Mouse (Mus musculus) neural tube, embryonic 11.5 days (tissue): ENCODE results near the gene Gtpbp2. TPM values are rescaled to one million over a fixed set of nuclear protein-coding genes. Genes with fewer than 3 reads are reported as not detected.
A peak's percentile ranks its signal among the peaks of the same experiment; 100 is the strongest.

ENCODE experiments used
- ATAC-seq: fragments of 200-750 bp; cut with Nextera tagmentation; 2 replicates; pipeline ENCODE4 v1.8.0; 2017; ENCODE audit warnings: moderate number of reproducible peaks, mild to moderate bottlenecking, moderate TSS enrichment, moderate library complexity; ENCODE audit not compliant: insufficient read depth, low FRiP score, low TSS enrichment
- DNase-seq: peaks from one replicate; pipeline ENCODE4 v3.0.0-alpha.2; 2015; ENCODE audit warnings: low spot score
- H3K27ac ChIP-seq: fragments of 300-500 bp; sonication (generic); 2 replicates; pipeline ENCODE4 v1.5.1; 2014; ENCODE audit warnings: low read depth, mild to moderate bottlenecking, low read length
- H3K27me3 ChIP-seq: fragments of 300-500 bp; sonication (generic); 2 replicates; pipeline ENCODE4 v1.6.1; 2014; ENCODE audit warnings: mild to moderate bottlenecking, low read length, mixed read lengths; ENCODE audit not compliant: control insufficient read depth, insufficient read depth
- H3K36me3 ChIP-seq: fragments of 300-500 bp; sonication (generic); 2 replicates; pipeline ENCODE4 v1.6.1; 2014; ENCODE audit warnings: mild to moderate bottlenecking, low read length, moderate library complexity, mixed read lengths; ENCODE audit not compliant: control insufficient read depth, insufficient read depth
- H3K4me1 ChIP-seq: fragments of 300-500 bp; sonication (generic); 2 replicates; pipeline ENCODE4 v1.6.1; 2014; ENCODE audit warnings: low read length, mixed read lengths; ENCODE audit not compliant: control insufficient read depth, insufficient read depth
- H3K4me2 ChIP-seq: fragments of 300-500 bp; sonication (generic); 2 replicates; pipeline ENCODE4 v1.6.1; 2014; ENCODE audit warnings: low read depth, mild to moderate bottlenecking, moderate library complexity
- H3K4me3 ChIP-seq: fragments of 300-500 bp; sonication (generic); 2 replicates; pipeline ENCODE4 v1.5.1; 2014; ENCODE audit warnings: low read depth, low read length
- H3K9ac ChIP-seq: fragments of 300-500 bp; sonication (generic); 2 replicates; pipeline ENCODE4 v1.6.1; 2014; ENCODE audit warnings: mild to moderate bottlenecking, low read length
- H3K9me3 ChIP-seq: fragments of 300-500 bp; sonication (generic); 2 replicates; pipeline ENCODE4 v1.6.1; 2016; ENCODE audit warnings: low read length; ENCODE audit not compliant: control insufficient read depth
- WGBS: fragments of 180-500 bp; shearing (Covaris S2); extraction: QIAGEN DNeasy Blood & Tissue Kit; methylation state at CpG from one replicate; pipeline ENCODE4 v1.1.7; 2014; 5-methylcytosine and 5-hydroxymethylcytosine counted together
- polyA plus RNA-seq: library from polyadenylated mRNA; unstranded; fragments of >200 nt; fragmentation: Nextera tagmentation; extraction: Ambion mirVana; gene quantifications from 2 replicates; pipeline ENCODE4 v1.2.1, GENCODE M21; 2014

Gene Gtpbp2
- polyA plus RNA-seq, 1 experiment from 2014 or later: 27.3 TPM

- Histone ChIP-seq H3K4me3 (peak within 1 kb of the TSS; percentile 46), H3K9ac (peak within 1 kb of the TSS; percentile 41), H3K4me1 (peaks cover 7% of the 10 kb centered on the region; the same call in 1 of the 2 replicates), H3K36me3 (peaks cover 5% of the 10 kb centered on the region; the same call in 1 of the 2 replicates), H3K9me3 (no peaks in the 10 kb centered on the region), H3K27me3 (no peaks in the 10 kb centered on the region), H3K4me2 (peak within 1 kb of the TSS; percentile 82), H3K27ac (no peak within 1 kb of the TSS)
- 9% methylated on average over 37 of the region's 37 CpGs for WGBS
- ATAC-seq (peak; percentile 85), DNase-seq (peak; percentile 82)
These were observed 17.0 kb upstream of the Gtpbp2 start, which contains the start of gene Rsph9 for GRCm38 (mm10) chr17:46143578-46144423. Gene Rsph9 (minus strand): TSS chr17:46144216.

DNA sequence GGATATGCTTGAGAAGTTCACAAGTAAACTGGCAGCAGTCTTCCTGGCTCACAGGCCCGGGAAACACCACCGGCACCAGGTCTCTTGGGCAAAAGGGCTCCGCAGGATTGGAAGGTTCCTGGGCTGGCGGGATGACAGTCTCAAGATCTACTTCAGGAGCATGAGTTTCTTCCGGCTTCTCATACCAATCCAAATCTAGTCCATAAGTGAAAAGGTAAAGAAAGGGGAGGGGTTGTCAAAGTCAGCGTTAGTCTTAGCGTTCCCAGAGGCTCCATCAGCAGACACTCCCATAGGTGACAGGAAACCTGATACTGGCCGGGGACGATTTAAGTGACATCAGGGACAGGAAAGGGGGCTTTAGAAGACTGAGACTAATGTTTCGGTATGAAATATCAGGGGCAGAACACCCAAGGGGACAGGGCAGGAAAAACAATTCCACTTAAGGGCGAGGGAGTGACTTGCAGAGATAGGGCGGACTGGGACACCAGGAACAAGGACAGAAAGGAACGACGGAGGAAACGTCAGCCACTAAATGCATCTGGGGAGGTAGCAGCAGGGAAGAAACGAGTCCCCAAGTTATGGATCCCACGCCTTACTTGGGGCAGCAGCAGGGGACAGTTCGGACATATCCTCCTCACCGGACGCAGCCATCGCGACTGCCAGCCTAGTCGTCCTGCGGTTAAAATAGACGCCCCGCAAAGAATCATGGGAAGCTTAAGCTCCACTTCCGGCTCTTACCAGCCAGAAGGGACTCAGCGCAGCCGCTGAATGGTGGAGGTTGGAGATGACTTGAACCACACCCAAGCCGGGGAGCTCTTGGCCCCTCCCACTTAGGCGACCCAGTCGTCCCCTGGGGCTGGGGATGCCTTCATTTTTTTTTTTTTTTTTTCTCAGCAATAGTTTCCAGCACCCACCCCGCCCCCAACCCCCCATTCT lies 7.7 kb upstream of the Gtpbp2 start, which contains the start of gene Mad2l1bp:
Gene Mad2l1bp (minus strand): TSS at position 707 of the 936 bp plus-strand sequence.
- H3K27ac ChIP-seq: 0 out of 2 replicates have a peak within 1 kb of the TSS, but pooled peaks have one; percentile 44

DNA sequence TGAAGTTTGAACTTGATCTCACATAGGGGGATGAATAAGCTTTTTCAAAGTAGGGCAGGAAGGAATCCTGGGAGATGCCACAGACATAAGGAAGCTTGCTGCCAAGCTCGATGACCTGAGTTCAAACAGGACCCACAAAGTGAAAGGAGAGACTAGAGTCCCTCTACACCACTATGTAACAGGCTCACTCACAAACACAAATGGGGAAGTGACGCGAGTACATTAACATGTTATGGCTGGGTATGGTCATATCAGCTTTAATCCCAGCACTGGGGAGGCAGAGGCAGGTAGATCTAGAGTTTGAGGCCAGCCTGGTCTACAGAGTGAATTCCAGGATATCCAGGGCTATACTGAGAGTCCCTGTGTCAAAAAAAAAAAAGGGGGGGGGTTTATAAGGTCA lies 6.5 kb upstream of the Gtpbp2 start:
- Histone ChIP-seq H3K36me3 (no peaks in the 10 kb centered on the region), H3K27me3 (no peaks in the 10 kb centered on the region), H3K4me3 (no peak overlapping the region), H3K4me1 (peaks cover 5% of the 10 kb centered on the region), H3K27ac (no peak overlapping the region), H3K9me3 (no peaks in the 10 kb centered on the region), H3K9ac (no peak overlapping the region), H3K4me2 (no peak overlapping the region)
- DNase-seq (no peak), ATAC-seq (no peak)
- WGBS: 97% methylated on average over 3 of the region's 3 CpGs

More for the DNA sequence above, 7.7 kb upstream of the Gtpbp2 start, which contains the start of gene Mad2l1bp:
- Histone ChIP-seq H3K9me3 (no peaks in the 10 kb centered on the region), H3K4me2 (peak within 1 kb of the TSS; percentile 86), H3K36me3 (peaks cover under 1% of the 10 kb centered on the region; the same call in 1 of the 2 replicates), H3K27me3 (no peaks in the 10 kb centered on the region), H3K4me1 (peaks cover 5% of the 10 kb centered on the region), H3K9ac (peak within 1 kb of the TSS; percentile 78), H3K4me3 (peak within 1 kb of the TSS; percentile 62)
- DNase-seq: peak; percentile 88
- 9% methylated on average over 33 of the region's 33 CpGs for WGBS
- peak; percentile 95 for ATAC-seq

DNA sequence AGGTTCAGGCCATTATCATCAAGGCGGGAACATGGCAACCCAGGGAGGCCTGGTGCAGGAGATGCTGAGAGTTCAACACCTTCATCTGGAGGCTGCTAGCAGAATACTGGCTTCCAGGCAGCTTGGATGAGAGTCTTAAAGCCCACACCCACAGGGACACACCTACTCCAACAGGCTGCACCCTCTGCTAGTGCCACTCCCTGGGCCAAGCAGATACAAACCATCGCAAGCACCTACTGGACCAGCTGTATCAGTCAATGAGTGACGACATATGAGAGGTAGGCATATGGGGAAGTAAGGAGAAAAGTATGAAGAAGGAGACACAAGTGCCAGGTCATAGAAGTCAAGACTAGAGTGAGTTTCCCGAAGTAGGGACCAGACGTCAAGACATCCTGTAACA lies 4.2 kb upstream of the Gtpbp2 start:
- no peak overlapping the region for H3K27ac ChIP-seq
- no peak overlapping the region for H3K4me2 ChIP-seq
- no peak overlapping the region for H3K4me3 ChIP-seq
- WGBS: 88% methylated on average over 5 of the region's 5 CpGs
- no peaks in the 10 kb centered on the region for H3K9me3 ChIP-seq
- DNase-seq (no peak), ATAC-seq (no peak)
- H3K4me1 ChIP-seq: peaks cover 10% of the 10 kb centered on the region
- no peak overlapping the region for H3K9ac ChIP-seq
- no peaks in the 10 kb centered on the region for H3K36me3 ChIP-seq
- H3K27me3 ChIP-seq: no peaks in the 10 kb centered on the region

DNA sequence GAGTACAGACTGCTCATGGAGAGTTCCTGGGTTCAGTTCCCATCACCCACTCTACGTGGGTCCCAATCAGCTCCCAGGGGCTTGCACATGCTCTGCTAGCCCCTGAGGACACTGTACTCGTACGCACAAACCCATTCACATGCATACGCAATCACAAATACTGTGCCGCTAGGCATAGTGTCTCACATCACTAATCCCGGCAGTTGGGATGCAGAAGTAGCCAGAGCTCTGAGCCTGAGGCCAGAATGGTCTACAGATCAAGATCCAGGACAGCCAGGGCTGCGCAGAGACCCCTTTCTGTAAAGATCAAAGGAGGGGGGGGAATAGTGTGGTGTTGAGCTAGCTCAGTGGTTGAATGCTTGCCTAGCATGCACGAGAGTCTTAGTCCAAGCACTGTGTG lies 3.7 kb upstream of the Gtpbp2 start:
- Histone ChIP-seq H3K36me3 (no peaks in the 10 kb centered on the region), H3K27me3 (no peaks in the 10 kb centered on the region), H3K27ac (no peak overlapping the region), H3K9me3 (no peaks in the 10 kb centered on the region), H3K4me1 (peaks cover 11% of the 10 kb centered on the region), H3K9ac (no peak overlapping the region), H3K4me3 (no peak overlapping the region), H3K4me2 (no peak overlapping the region)
- ATAC-seq: no peak
- DNase-seq: no peak
- 87% methylated on average over 8 of the region's 8 CpGs for WGBS

DNA sequence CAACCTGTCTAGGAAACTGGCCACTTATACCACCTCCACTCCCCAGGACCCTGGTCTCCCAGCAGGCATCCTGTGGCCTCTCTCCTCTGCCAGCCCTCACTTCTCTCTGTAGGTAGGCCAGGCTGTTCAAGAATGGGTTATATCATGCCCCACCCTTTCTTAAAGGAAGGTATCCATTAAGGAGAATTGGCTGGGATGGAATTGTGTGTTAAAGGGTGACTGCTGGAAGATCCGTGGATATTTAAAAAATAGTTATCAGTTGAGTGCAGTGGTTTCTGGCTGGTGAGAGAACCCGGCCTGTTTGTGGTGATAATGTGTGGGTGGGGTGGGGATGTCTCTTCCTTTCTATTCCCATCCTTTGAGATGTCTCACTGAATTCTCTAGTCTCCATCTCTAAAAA lies 1.6 kb upstream of the Gtpbp2 start:
- Histone ChIP-seq H3K9me3 (no peaks in the 10 kb centered on the region), H3K4me2 (no peak overlapping the region), H3K9ac (no peak overlapping the region), H3K27me3 (no peaks in the 10 kb centered on the region), H3K27ac (no peak overlapping the region), H3K4me3 (no peak overlapping the region), H3K36me3 (no peaks in the 10 kb centered on the region; the same call in 1 of the 2 replicates), H3K4me1 (peaks cover 9% of the 10 kb centered on the region)
- WGBS: 70% methylated on average over 2 of the region's 2 CpGs
- ATAC-seq: no peak
- no peak for DNase-seq

DNA sequence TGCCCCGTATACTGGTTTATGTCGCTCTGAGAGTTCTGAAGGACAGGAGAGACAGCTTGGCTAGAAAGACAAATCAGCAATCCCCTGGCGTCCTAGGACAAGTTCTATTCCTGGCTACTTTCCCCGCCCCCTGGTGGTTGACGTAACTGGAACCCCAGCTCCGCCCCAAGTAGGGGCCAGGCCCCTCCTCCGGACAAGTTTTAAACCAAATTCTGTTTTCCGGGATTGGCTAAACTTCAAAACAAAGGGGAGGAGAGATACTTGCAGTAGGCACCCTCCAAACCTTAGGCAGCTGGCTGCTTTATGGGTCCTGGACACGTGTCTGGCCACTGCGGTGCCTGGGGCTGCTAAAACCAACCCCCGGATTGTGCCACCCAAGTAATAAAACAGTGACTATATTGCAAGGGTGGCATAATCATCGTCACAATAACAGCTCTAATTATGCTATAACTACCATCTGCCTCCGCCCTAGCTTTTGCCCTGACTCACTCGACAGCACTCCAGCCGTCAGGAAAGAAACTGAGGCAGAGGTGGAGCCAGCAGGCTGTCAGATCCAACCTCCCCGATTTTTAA lies 656 bp upstream of the Gtpbp2 start:
- peak; percentile 72 for ATAC-seq
- H3K9ac ChIP-seq: peak overlapping the region; percentile 40
- H3K9me3 ChIP-seq: no peaks in the 10 kb centered on the region
- H3K4me2 ChIP-seq: peak overlapping the region; percentile 63
- DNase-seq: peak; percentile 89
- H3K27ac ChIP-seq: peak overlapping the region; percentile 47
- no peaks in the 10 kb centered on the region; the same call in 1 of the 2 replicates for H3K36me3 ChIP-seq
- H3K4me1 ChIP-seq: peaks cover 9% of the 10 kb centered on the region
- under 1% methylated on average over 16 of the region's 16 CpGs for whole genome bisulfite sequencing
- H3K27me3 ChIP-seq: no peaks in the 10 kb centered on the region
- peak overlapping the region; percentile 60 for H3K4me3 ChIP-seq

GRCm38 (mm10) chr17:46161179-46161578 lies 347 bp downstream of the Gtpbp2 start:
- ATAC-seq (peak; percentile 28), DNase-seq (peak; percentile 63)
- 0% methylated on average over 19 of the region's 19 CpGs for WGBS
- peaks cover 2% of the 10 kb centered on the region for H3K36me3 ChIP-seq
- no peak overlapping the region; the same call in 1 of the 2 replicates for H3K27ac ChIP-seq
- no peaks in the 10 kb centered on the region for H3K9me3 ChIP-seq
- peak overlapping the region; percentile 60 for H3K4me3 ChIP-seq
- peak overlapping the region; percentile 77 for H3K9ac ChIP-seq
- H3K4me2 ChIP-seq: peak overlapping the region; percentile 61
- peaks cover 9% of the 10 kb centered on the region for H3K4me1 ChIP-seq
- H3K27me3 ChIP-seq: no peaks in the 10 kb centered on the region
